Mouse (Mus musculus): ENCODE results near the gene Stard8. TPM values are rescaled to one million over a fixed set of nuclear protein-coding genes. Genes with fewer than 3 reads are reported as not detected.
"Not testable (repeated sequence)": the region's sequence is repeated elsewhere in the genome, so short reads cannot be mapped to it uniquely, and the experiment has no call there.

Stard8 gene
- total RNA-seq, 2 experiments from 2014 or later = 38.0 to 42.7 TPM

DNA sequence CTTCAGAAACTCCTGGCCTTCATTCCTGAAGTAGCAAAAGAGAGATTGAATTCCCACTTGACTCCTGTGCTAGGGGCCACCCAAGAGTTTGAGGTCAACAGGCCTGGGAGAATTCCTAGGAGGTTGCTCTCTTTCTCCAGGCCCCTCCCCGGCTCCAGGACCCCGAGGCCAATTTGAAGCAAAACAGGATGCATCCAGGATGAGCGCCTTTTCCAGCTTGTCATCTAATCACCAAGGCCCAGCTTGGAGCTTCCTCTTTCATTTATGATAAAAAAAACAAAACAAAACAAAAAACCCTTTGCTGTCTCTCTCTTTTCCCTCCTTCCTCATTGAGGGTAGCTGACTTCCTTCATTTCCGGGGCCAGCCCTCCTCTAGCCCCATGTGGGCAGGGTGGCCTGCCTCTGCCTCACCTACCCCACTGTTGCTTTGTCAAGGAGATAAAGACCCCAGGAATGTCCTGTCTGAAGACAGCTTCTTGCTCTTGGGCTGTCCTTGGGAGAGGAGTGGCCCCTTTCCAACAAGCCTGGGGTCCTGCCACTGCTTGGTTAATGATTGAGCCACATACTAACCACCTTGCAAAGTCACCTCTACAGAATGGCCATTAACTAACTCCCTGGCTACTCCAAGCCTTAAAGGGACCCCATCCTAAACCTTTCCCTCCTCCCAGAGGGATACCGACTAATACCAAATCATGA lies 43.5 kb downstream of the Stard8 start:
- DNase-seq = no peak

GRCm38 (mm10) chrX:99048111-99048510 lies 45.1 kb downstream of the Stard8 start:
- DNase-seq = no peak

DNA sequence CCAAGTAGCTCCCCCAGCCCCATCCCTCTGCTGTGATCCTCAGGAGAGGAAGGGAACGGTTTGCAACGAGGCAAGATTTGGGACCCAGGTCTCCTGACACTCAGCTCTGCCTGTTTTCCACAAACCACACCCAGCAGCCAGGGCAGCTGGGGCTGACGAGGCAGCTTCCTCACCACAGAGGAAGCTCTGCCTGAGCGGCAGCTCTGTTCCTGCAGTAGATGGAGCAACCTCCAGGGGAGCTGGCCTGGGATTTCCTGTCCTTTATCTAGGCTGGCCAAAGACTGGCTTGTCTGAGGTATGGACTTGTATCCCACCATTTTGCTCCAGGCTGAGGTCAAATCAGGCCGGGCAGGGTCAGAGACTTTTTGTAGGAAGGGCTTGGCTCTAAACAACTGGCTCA lies 46.2 kb downstream of the Stard8 start:
- DNase-seq = no peak

- no peak for DNase-seq
These were observed 47.9 kb downstream of the Stard8 start for GRCm38 (mm10) chrX:99050736-99051481.

DNA sequence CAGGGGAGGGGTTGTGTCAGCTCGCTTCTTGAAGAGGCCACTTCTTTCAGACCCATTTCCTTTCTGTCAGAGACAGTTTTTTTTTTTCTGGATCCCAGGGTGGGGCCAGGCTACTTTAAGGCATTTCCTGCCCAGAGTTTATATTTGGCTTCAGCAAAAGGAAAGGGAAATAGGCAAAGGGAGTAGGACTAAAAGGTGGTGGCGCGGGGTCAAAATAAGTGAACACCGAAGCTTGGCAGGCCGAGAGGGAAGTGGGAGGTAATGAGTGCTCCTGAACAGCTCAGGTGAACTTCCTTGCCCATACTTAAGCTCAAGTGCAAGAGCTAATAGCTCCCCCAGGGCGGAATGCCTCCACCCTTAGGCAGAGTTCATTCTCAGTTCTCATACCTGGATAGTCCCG lies 49.2 kb downstream of the Stard8 start:
- DNase-seq = no peak

DNA sequence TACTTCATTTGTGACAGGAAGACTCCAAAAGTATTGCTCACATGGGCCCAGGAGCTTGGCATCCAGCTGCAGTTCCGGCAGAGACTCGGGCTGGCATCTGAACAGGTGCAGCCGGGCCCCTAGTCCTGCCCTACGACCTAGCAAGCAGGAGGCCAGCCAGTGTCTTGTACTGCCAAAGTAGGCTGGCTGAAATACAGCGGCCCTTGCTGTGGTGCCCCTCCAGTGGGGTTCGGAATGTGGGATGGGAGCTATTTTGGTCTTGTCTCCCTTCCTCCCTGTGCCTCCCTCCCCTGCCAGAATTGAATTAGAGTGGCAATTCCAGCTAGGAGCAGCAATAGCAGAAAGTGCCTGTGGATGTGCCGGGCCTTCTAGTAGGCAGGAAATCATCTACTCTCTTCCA lies 51.5 kb downstream of the Stard8 start:
- peak; percentile 38 for DNase-seq

DNA sequence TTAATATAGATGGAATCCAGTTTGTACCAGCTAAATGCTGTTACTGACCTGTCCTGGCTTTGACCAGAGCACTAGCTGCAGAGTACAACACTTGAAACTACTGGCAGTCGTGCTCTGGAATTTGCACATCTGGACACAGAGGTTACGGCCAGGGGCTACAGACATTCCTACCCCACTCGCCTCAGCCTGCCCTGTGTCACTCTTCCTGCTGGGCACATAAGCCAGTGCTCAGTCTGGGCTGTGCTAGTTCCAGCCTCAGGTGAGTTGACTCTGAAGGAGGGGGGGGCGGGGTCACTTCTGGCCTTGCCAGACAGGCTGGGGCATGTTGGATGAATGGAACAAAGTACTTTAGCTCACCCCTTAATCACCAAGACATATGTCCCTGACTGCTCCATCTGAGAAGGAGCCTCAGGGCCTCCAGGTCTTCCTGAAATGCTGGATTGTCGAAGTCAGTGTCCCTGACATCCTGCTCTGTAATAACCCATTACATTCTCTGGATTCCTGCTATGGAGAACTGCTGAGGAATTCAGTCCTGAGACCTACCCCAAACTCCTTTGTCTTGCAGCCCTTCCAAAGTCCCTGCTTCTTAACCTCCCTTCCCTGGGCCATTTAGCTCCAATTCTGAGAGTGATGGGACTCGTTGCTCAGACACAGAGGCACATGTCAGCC lies 54.9 kb downstream of the Stard8 start:
- no peak for DNase-seq

GRCm38 (mm10) chrX:99059119-99059518 lies 56.1 kb downstream of the Stard8 start:
- DNase-seq = no peak

- DNase-seq = no peak
These were observed 62.5 kb downstream of the Stard8 start for GRCm38 (mm10) chrX:99065582-99065981.

DNA sequence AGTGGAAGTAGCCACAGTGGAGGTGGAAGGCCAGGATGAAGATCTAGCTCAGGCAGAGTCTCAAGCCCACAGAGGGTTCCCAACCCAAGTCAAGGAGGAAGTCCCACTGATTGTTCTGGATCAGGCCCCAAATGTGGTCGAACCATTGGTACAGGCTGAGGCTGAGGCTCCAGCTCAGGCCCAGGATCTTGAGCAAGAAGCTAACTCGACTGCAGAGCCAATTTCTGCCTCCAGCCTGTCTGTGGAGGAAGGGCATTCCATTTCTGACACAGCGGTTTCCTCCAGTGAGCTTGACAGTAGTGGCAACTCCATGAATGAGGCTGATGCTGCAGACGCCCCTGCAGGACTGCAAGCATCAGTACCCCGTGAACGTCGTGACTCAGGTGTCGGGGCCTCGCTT lies 63.5 kb downstream of the Stard8 start:
- no peak for DNase-seq

DNA sequence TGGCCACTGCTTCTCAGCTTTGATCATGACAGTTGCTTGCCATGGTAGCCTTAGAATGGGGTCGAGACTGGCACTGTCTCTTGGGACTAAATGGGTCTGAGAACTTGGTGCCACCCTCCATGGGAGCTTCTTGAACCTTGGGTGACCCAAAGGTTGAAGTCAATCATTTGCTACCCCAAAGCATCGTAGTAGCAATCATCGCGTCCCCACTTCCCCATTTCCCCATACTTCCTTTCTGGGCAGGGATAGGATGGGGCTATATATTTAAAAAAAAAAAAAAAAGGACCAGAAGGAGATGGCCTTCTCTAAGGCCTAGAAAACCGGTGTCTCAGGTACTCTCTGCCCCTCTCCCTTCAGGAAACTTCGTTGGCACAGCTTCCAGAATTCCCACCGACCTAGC lies 64.2 kb downstream of the Stard8 start:
- DNase-seq = no peak

- no peak for DNase-seq
These were observed 64.7 kb downstream of the Stard8 start for GRCm38 (mm10) chrX:99067671-99068151.

DNA sequence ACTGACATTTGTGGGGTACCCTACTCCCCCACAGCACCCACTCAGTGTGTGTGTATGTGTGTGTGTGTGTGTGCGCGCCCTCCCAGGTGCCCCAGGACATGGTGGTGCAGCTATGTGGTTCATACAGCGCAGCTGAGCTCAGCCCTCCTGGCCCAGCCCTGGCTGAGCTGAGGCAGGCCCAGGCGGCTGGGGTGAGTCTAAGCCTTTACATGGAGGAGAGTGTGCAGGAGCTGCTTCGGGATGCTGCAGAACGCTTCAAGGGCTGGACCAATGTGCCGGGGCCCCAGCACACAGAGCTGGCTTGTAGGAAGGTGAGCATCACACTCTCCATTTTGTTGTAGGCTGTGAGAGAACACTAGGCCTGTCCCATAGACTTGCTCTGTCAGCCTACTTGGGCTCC lies 68.1 kb downstream of the Stard8 start:
- DNase-seq = no peak

DNA sequence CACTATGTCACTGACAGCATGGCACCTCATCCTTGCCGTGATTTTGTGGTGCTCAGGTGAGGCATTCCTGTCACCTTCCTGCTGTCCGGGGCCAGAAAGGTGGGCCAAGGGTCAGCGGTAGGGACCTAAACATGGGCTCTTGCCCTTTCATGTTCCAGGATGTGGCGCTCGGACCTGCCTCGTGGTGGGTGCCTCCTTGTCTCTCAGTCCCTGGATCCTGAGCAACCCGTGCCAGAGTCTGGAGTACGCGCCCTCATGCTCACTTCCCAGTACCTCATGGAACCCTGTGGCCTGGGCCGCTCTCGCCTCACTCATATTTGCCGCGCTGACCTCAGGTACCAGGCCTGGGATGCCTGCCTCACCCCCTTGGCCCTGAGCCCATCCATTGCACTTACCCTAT lies 69.5 kb downstream of the Stard8 start:
- no peak for DNase-seq

GRCm38 (mm10) chrX:99075111-99075510 lies 72.1 kb downstream of the Stard8 start:
- no peak for DNase-seq

DNA sequence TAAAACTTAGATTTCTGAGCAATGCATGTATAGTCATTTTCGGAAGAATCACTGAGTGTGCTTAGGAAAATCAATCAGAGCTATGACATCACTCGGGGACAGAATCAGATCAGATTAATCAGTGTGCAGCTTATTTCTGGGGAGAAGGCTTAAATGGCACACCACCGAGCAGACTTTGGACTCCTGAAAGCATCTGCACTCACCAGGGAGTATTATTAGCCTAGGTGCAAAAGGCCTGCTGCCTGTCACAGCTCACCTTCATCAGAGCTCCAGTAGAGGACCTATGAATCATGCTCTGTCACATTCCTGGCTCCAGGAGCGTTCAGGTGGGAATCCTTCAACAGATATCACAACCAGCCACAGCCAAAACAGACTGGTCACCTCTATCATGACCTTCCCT lies 73.4 kb downstream of the Stard8 start:
- no peak for DNase-seq

- DNase-seq = not testable (repeated sequence)
These were observed 75.4 kb downstream of the Stard8 start for GRCm38 (mm10) chrX:99078374-99078892.

DNA sequence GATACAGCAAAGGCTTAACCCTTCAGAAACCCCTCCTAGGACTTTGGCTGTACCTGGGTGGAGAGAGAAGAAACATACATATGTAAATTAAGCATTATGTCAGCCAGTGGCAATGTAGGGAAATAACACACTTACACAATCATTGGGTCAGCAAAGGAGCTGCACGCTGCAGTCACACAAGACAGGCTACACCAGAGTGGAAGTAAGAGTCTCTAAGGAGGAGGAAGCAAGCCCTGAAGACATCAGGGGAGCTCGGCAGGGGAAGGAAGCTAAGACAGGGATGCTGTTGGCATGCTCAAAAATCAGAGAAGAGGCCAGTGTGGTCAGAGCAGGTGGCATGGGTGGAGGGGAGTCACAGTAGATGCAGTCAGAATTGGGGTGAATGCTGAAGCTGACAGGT lies 89.7 kb downstream of the Stard8 start:
- no peak for DNase-seq

GRCm38 (mm10) chrX:99111088-99111724 lies 108.2 kb downstream of the Stard8 start:
- not testable (repeated sequence) for DNase-seq

- DNase-seq = no peak
These were observed 116.5 kb downstream of the Stard8 start for GRCm38 (mm10) chrX:99119510-99119909.
